In the genomic region with DNA sequence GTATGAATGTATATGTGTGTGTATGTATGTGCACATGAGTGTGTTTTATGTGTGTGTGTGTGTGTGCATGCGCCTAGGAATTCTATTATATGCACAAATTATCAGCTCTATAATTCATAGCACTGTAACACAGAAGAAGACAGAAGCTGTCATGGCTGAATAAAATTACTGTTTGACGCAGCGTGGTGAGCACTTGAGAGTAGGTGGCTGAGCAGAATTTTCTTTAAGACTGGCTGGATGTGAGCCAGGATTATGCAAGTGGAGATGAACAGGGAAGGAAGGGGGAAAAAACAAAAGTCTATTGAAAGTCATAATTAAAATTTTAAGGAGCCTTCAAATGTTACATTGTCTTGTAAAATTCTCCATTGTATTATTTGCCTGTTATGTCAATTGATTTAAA, we compare ENCODE assay signal across 8 mouse cellular contexts.
DNase-seq lines count a peak whose midpoint lies in the region; ATAC-seq lines count a peak whose summit lies in the region.

No protein-coding gene starts in this region.

- intact Hi-C loops in left cerebral cortex, postnatal 36 days (cut with DNase I): no loop called here

- no peak for ATAC-seq in monocyte, adult 5-6 weeks (replicated peaks; ENCODE audit: insufficient number of reproducible peaks, low FRiP score, low TSS enrichment, poor library complexity, severe bottlenecking)

- peak; percentile 74 to 85 for DNase-seq in frontal cortex, adult 2 months (ENCODE audit: extremely low spot score in 1 of 2, low spot score in 1 of 2)
- no peak for DNase-seq in frontal cortex, postnatal 14 days (ENCODE audit: low spot score in 2 of 2)
- peak; percentile 81 for DNase-seq in right cerebral cortex, adult 18-20 months
- no peak for DNase-seq in right cerebral cortex, postnatal 25 days
- DNase-seq in left cerebral cortex, postnatal 36 days (ENCODE audit: low spot score in 2 of 2): peak; percentile 43 to 53
- peak; percentile 82 for DNase-seq in telencephalon, adult 2 months (ENCODE audit: low read depth, low spot score)
- DNase-seq in urinary bladder, postnatal 10 days (ENCODE audit: low spot score): no peak

Comparison
In these comparisons a context has a peak if more than half of its experiments do, and no peak if none do; other contexts are left out.
1. DNase-seq: peak in frontal cortex, adult 2 months (2 of 2), right cerebral cortex, adult 18-20 months (single experiment), left cerebral cortex, postnatal 36 days (2 of 2) and telencephalon, adult 2 months (single experiment); none in frontal cortex, postnatal 14 days (0 of 2), right cerebral cortex, postnatal 25 days (single experiment) and urinary bladder, postnatal 10 days (single experiment).